35 mouse cellular contexts compared by ENCODE assay signal in genomic region chr11:30570568-30570967, GRCm38 (mm10).
"Had no signal": no experiment of that assay in that cellular context is flagged by ENCODE, and none has a peak within 500 bp of the region (broad histone marks: within the 10 kb centered on the region; RNA-seq: fewer than 3 reads in every experiment).

No protein-coding gene starts in this region.

- ATAC-seq: hindbrain, embryonic 16.5 days; hindbrain, postnatal 0 days; inflammation-experienced regulatory T-cells, adult 6 months; intestine, embryonic 15.5 days; intestine, embryonic 16.5 days; intestine, postnatal 0 days had no signal

- H3K9ac ChIP-seq: heart, embryonic 12.5 days; heart, embryonic 13.5 days; heart, embryonic 15.5 days; hindbrain, embryonic 12.5 days; hindbrain, embryonic 13.5 days; hindbrain, embryonic 14.5 days; hindbrain, embryonic 15.5 days; intestine, embryonic 15.5 days; kidney, embryonic 15.5 days had no signal

- H3K27me3 ChIP-seq: heart, embryonic 12.5 days; heart, embryonic 13.5 days; heart, embryonic 15.5 days; hindbrain, embryonic 12.5 days; hindbrain, embryonic 13.5 days; hindbrain, embryonic 15.5 days; intestine, embryonic 15.5 days; kidney, embryonic 15.5 days had no signal

- H3K36me3 ChIP-seq: heart, embryonic 10.5 days; heart, embryonic 12.5 days; heart, embryonic 13.5 days; heart, embryonic 15.5 days; hindbrain, embryonic 10.5 days; hindbrain, embryonic 12.5 days; hindbrain, embryonic 13.5 days; hindbrain, embryonic 15.5 days; intestine, embryonic 15.5 days; kidney, embryonic 15.5 days had no signal

- H3K4me3 ChIP-seq: heart, embryonic 10.5 days; heart, embryonic 12.5 days; heart, embryonic 13.5 days; heart, embryonic 15.5 days; hindbrain, embryonic 10.5 days; hindbrain, embryonic 12.5 days; hindbrain, embryonic 13.5 days; hindbrain, embryonic 15.5 days; intestine, embryonic 15.5 days; kidney, embryonic 15.5 days; layer of hippocampus, adult 2 months had no signal

- H3K4me2 ChIP-seq: heart, embryonic 11.5 days; heart, embryonic 12.5 days; heart, embryonic 13.5 days; heart, embryonic 15.5 days; hindbrain, embryonic 12.5 days; hindbrain, embryonic 13.5 days; hindbrain, embryonic 14.5 days; hindbrain, embryonic 15.5 days; intestine, embryonic 15.5 days; kidney, embryonic 15.5 days had no signal

- H3K4me1 ChIP-seq: heart, embryonic 10.5 days; heart, embryonic 12.5 days; heart, embryonic 13.5 days; heart, embryonic 15.5 days; hindbrain, embryonic 10.5 days; hindbrain, embryonic 12.5 days; hindbrain, embryonic 13.5 days; hindbrain, embryonic 15.5 days; intestine, embryonic 15.5 days; kidney, embryonic 15.5 days had no signal

- DNase-seq: heart, postnatal 10 days; heart, postnatal 14 days; heart, postnatal 36 days; heart, postnatal 4 days; kidney, adult 11 months; kidney, adult 18-20 months; kidney, adult 2 months; kidney, adult 8-10 months; kidney, adult 9 months; kidney, postnatal 10 days; kidney, postnatal 14 days; kidney, postnatal 25 days; kidney, postnatal 36 days; kidney, postnatal 4 days; layer of hippocampus, adult 9-11 months; layer of hippocampus, postnatal 36 days had no signal

- H3K9me3 ChIP-seq: heart, embryonic 10.5 days; heart, embryonic 12.5 days; heart, embryonic 13.5 days; heart, embryonic 15.5 days; hindbrain, embryonic 10.5 days; hindbrain, embryonic 12.5 days; hindbrain, embryonic 13.5 days; hindbrain, embryonic 15.5 days; intestine, embryonic 15.5 days; kidney, embryonic 15.5 days had no signal

- H3K27ac ChIP-seq: heart, embryonic 10.5 days; heart, embryonic 13.5 days; heart, embryonic 15.5 days; hindbrain, embryonic 10.5 days; hindbrain, embryonic 12.5 days; hindbrain, embryonic 13.5 days; hindbrain, embryonic 14.5 days; hindbrain, embryonic 15.5 days; hindbrain, postnatal 0 days; intestine, embryonic 15.5 days; kidney, embryonic 15.5 days; kidney, postnatal 0 days; layer of hippocampus, adult 2 months had no signal
